Mouse (Mus musculus) stomach, embryonic 14.5 days (tissue): ENCODE data around the gene Kif19a. TPM values are rescaled to one million over a fixed set of nuclear protein-coding genes. Genes with fewer than 3 reads are reported as not detected.

Experiments
- ATAC-seq: fragments of 200-750 bp; cut with Nextera tagmentation; 2 replicates; pipeline ENCODE4 v1.8.0; 2017; ENCODE audit warnings: low read depth, moderate TSS enrichment; ENCODE audit not compliant: insufficient number of reproducible peaks, insufficient read depth, low FRiP score
- H3K27ac ChIP-seq: fragments of 300-500 bp; sonication (generic); 2 replicates; pipeline ENCODE4 v1.5.1; 2014; ENCODE audit warnings: mild to moderate bottlenecking, low read length, moderate library complexity, mixed read lengths
- H3K27me3 ChIP-seq: fragments of 300-500 bp; sonication (generic); 2 replicates; pipeline ENCODE4 v1.6.1; 2014; ENCODE audit warnings: low read length, control low read depth, mixed read lengths; ENCODE audit not compliant: control insufficient read depth, insufficient read depth
- H3K36me3 ChIP-seq: fragments of 300-500 bp; sonication (generic); 2 replicates; pipeline ENCODE4 v1.6.1; 2014; ENCODE audit warnings: mild to moderate bottlenecking, control low read depth, low read length, moderate library complexity, mixed read lengths; ENCODE audit not compliant: control insufficient read depth, insufficient read depth
- H3K4me1 ChIP-seq: fragments of 300-500 bp; sonication (generic); 2 replicates; pipeline ENCODE4 v1.6.1; 2014; ENCODE audit warnings: low read length, control low read depth, mixed read lengths; ENCODE audit not compliant: control insufficient read depth, insufficient read depth
- H3K4me2 ChIP-seq: fragments of 300-500 bp; sonication (generic); replicated peaks from 2 replicates; pipeline ENCODE4 v1.6.1; 2014; ENCODE audit warnings: low read depth, low read length, control low read depth
- H3K4me3 ChIP-seq: fragments of 300-500 bp; sonication (generic); 2 replicates; pipeline ENCODE4 v1.5.1; 2014; ENCODE audit warnings: low read depth, low read length, control low read depth
- H3K9ac ChIP-seq: fragments of 300-500 bp; sonication (generic); replicated peaks from 2 replicates; pipeline ENCODE4 v1.6.1; 2014; ENCODE audit warnings: low read depth, mild to moderate bottlenecking, control low read depth, low read length, moderate library complexity, mixed read lengths
- H3K9me3 ChIP-seq: fragments of 300-500 bp; sonication (generic); 2 replicates; pipeline ENCODE4 v1.6.1; 2016; ENCODE audit warnings: low read depth, low read length, control low read depth; ENCODE audit not compliant: control insufficient read depth
- WGBS: fragments of 180-500 bp; shearing (Covaris S2); extraction: QIAGEN DNeasy Blood & Tissue Kit; methylation state at CpG from one replicate; pipeline ENCODE4 v1.1.7; 2014; 5-methylcytosine and 5-hydroxymethylcytosine counted together
- polyA plus RNA-seq: library from polyadenylated mRNA; unstranded; fragments of >200 nt; fragmentation: Nextera tagmentation; extraction: Ambion mirVana; gene quantifications from 2 replicates; pipeline ENCODE4 v1.2.1, GENCODE M21; 2014

Gene Kif19a
- polyA plus RNA-seq, 1 experiment from 2014 or later = 0.51 TPM

GRCm38 (mm10) chr11:114789061-114789714, 24.0 kb downstream of the Kif19a start:
- WGBS = 8% methylated on average over 30 of the region's 30 CpGs
- H3K27me3 ChIP-seq = peaks cover 72% of the 10 kb centered on the region
- peaks cover 12% of the 10 kb centered on the region; the same call in 1 of the 2 replicates for H3K4me1 ChIP-seq
- no peak for ATAC-seq
- H3K27ac ChIP-seq = no peak overlapping the region
- no peak overlapping the region for H3K9ac ChIP-seq
- no peaks in the 10 kb centered on the region for H3K9me3 ChIP-seq
- no peak overlapping the region for H3K4me3 ChIP-seq
- H3K4me2 ChIP-seq = no peak overlapping the region
- H3K36me3 ChIP-seq = no peaks in the 10 kb centered on the region

- ATAC-seq = no peak
- H3K4me2 ChIP-seq = no peak overlapping the region
Measured at GRCm38 (mm10) chr11:114789716-114790115, 24.5 kb downstream of the Kif19a start.

DNA sequence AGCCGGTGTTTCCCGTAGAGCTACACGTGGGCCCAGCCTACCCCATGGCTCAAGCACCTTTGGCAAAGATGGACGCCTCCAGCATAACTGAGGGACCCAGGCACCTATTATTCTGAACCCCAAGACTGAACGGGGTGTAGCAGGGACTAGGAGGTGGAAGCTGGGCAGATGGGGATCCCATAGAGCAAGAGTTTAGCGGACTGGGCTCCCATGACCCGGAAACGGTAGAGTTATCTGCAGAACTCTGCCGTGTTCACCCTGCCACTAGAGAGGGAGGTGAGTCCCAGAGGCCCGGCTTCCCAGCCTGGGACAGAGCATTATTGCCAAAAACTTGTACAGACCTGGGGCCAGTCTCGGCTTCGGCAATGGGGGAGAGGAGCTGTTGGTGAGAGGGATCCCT, 25.0 kb downstream of the Kif19a start:
- H3K27me3 ChIP-seq = peaks cover 72% of the 10 kb centered on the region
- no peaks in the 10 kb centered on the region for H3K36me3 ChIP-seq
- H3K9me3 ChIP-seq = no peaks in the 10 kb centered on the region
- no peak for ATAC-seq
- no peak overlapping the region for H3K4me2 ChIP-seq
- H3K27ac ChIP-seq = no peak overlapping the region
- 70% methylated on average over 12 of the region's 12 CpGs for WGBS
- H3K4me1 ChIP-seq = peaks cover 19% of the 10 kb centered on the region; the same call in 1 of the 2 replicates
- H3K4me3 ChIP-seq = no peak overlapping the region
- no peak overlapping the region for H3K9ac ChIP-seq

More at GRCm38 (mm10) chr11:114789716-114790115, 24.5 kb downstream of the Kif19a start:
- Histone ChIP-seq H3K4me3 (no peak overlapping the region), H3K9me3 (no peaks in the 10 kb centered on the region), H3K36me3 (no peaks in the 10 kb centered on the region), H3K4me1 (peaks cover 14% of the 10 kb centered on the region; the same call in 1 of the 2 replicates), H3K27ac (no peak overlapping the region), H3K27me3 (peaks cover 72% of the 10 kb centered on the region), H3K9ac (no peak overlapping the region)
- 69% methylated on average over 9 of the region's 9 CpGs for WGBS

- no peak for ATAC-seq
- peaks cover 21% of the 10 kb centered on the region for H3K4me1 ChIP-seq
- 23% methylated on average over 4 of the region's 4 CpGs for WGBS
- no peaks in the 10 kb centered on the region for H3K9me3 ChIP-seq
- no peak overlapping the region for H3K9ac ChIP-seq
- H3K27ac ChIP-seq = no peak overlapping the region
- H3K4me2 ChIP-seq = no peak overlapping the region
- H3K27me3 ChIP-seq = peaks cover 65% of the 10 kb centered on the region
- no peaks in the 10 kb centered on the region for H3K36me3 ChIP-seq
- no peak overlapping the region for H3K4me3 ChIP-seq
Measured at GRCm38 (mm10) chr11:114790841-114791240, 25.7 kb downstream of the Kif19a start.

DNA sequence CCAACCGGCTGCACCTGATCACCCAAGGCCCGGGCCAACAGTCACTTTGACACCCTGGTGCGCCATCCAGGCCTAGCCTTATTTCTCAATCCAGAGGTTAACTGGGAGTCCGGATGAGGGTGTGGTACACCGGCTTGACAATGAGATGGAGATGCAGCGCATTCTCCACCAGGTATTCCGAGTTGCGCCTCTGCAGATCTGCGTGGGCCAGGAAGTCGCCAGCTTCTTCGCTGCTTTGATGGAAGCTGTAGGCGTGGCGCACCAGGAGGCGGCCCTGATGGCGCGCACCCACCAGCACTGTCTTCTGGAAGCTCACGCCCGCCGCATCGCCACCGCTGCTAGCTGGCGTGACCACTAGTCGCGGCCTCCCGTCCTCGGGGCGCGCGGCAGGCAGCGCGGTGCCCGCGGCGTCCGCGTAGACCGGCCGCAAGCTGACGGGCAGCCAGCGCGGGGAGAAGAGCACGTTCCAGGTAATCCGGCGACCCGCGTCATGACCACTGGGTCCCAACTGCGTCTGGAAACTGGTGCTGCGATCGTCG, 26.2 kb downstream of the Kif19a start:
- WGBS = 3% methylated on average over 50 of the region's 50 CpGs
- no peak for ATAC-seq

DNA sequence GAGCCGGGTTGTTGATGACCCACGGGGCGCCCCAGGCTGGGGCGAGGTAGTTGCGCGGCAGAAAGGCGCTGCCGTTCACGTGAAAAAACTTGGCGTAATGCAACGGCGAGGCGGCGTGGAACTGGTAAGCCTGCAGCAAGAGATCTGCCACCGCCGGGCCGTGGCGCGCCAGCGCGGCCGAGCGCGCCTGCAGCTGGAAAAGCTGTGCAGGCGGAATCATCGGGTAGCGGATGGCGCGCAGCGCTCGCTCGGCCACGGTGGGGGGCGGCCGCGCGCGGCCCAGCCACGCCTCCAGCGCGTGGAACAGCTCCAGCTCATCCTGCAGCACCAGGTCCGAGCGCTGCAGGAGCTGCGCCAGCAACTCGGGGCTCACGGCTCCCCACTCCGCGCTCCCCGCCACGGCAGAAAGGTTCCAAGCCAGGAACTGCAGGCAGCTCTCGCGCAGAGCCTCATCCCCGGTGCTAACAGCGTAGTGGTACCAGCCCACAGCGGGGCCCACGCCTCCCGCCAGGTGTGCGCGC, 26.8 kb downstream of the Kif19a start:
- Histone ChIP-seq H3K4me1 (peaks cover 20% of the 10 kb centered on the region), H3K27me3 (peaks cover 54% of the 10 kb centered on the region), H3K4me3 (peak overlapping the region; percentile 40), H3K9me3 (no peaks in the 10 kb centered on the region), H3K36me3 (no peaks in the 10 kb centered on the region), H3K27ac (no peak overlapping the region), H3K4me2 (peak overlapping the region; percentile 95), H3K9ac (peak overlapping the region; percentile 30)
- under 1% methylated on average over 46 of the region's 59 CpGs for WGBS
- no peak for ATAC-seq

More for the DNA sequence above, 26.2 kb downstream of the Kif19a start:
- no peaks in the 10 kb centered on the region for H3K9me3 ChIP-seq
- no peak overlapping the region for H3K27ac ChIP-seq
- H3K27me3 ChIP-seq = peaks cover 60% of the 10 kb centered on the region
- H3K4me2 ChIP-seq = peak overlapping the region; percentile 95
- no peaks in the 10 kb centered on the region for H3K36me3 ChIP-seq
- peaks cover 21% of the 10 kb centered on the region for H3K4me1 ChIP-seq
- H3K9ac ChIP-seq = peak overlapping the region; percentile 30; the same call in 1 of the 2 replicates
- H3K4me3 ChIP-seq = peak overlapping the region; percentile 40

GRCm38 (mm10) chr11:114792931-114793494, 27.8 kb downstream of the Kif19a start:
- no peak for ATAC-seq
- Histone ChIP-seq H3K27ac (no peak overlapping the region), H3K9me3 (no peaks in the 10 kb centered on the region), H3K27me3 (peaks cover 45% of the 10 kb centered on the region), H3K36me3 (no peaks in the 10 kb centered on the region), H3K9ac (no peak overlapping the region), H3K4me2 (no peak overlapping the region), H3K4me3 (no peak overlapping the region), H3K4me1 (peaks cover 20% of the 10 kb centered on the region)
- WGBS = 48% methylated on average over 5 of the region's 5 CpGs

GRCm38 (mm10) chr11:114793868-114794545, 28.8 kb downstream of the Kif19a start:
- Histone ChIP-seq H3K36me3 (no peaks in the 10 kb centered on the region), H3K9ac (no peak overlapping the region), H3K4me2 (no peak overlapping the region), H3K4me1 (peaks cover 18% of the 10 kb centered on the region), H3K27ac (no peak overlapping the region), H3K9me3 (no peaks in the 10 kb centered on the region), H3K4me3 (no peak overlapping the region), H3K27me3 (peaks cover 45% of the 10 kb centered on the region)
- 68% methylated on average over 19 of the region's 19 CpGs for WGBS
- ATAC-seq = no peak
